Mouse (Mus musculus) testis, adult 2 months (tissue): ENCODE measurements at regions not wholly inside any gene's neighbourhood (a gene's known extent, or its start where the extent isn't known, plus 50 kb on each side); places are given as distances from the start of the nearest gene placed in this dataset.

Source experiments
- CTCF ChIP-seq: fragments of 200-500 bp; IDR thresholded peaks from 2 replicates; pipeline ENCODE4 v1.5.1; 2012; ENCODE audit warnings: low read depth, mild to moderate bottlenecking, inconsistent platforms, low read length, moderate library complexity; ENCODE audit not compliant: control insufficient read depth, insufficient read depth, insufficient replicate concordance
- POLR2A ChIP-seq: fragments of 200-500 bp; IDR thresholded peaks from 2 replicates; pipeline ENCODE4 v1.6.1; 2012; ENCODE audit warnings: low read depth, mild to moderate bottlenecking, inconsistent platforms, low read length, moderate library complexity; ENCODE audit not compliant: control insufficient read depth

DNA sequence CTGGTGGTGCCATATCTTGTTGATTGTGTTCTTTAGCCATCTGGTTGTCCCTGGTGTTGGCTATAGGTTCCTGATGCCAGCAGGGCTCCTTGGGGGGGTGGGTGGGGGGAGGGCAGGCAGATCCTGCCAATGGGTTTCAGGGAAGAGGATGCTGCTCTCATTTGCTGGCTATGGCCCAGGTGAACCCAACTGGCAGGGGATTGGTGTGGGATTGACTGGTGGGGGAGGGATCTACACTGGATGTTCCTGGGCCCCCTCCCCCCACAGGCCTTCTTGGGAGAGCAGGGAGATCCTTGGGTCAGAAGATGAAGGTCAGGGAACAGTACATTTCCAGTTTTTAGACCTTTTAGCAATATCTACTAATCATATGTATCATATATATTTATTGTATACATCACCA lies 86.1 kb downstream of the E030025P04Rik start:
- TF ChIP-seq POLR2A (no peak), CTCF (no peak)
